Mouse (Mus musculus) midbrain, postnatal 0 days (tissue): ENCODE measurements around the gene Alk. TPM values are rescaled to one million over a fixed set of nuclear protein-coding genes. Genes with fewer than 3 reads are reported as not detected.
A peak's percentile ranks its signal among the peaks of the same experiment; 100 is the strongest.

ENCODE experiments used
- ATAC-seq: fragments of 200-750 bp; cut with Nextera tagmentation; 2 replicates; pipeline ENCODE4 v1.8.0; 2017; ENCODE audit warnings: moderate number of reproducible peaks, mild to moderate bottlenecking, moderate TSS enrichment, moderate library complexity; ENCODE audit not compliant: low FRiP score
- DNase-seq: peaks from one replicate; pipeline ENCODE4 v3.0.0-alpha.2; 2015; ENCODE audit warnings: low spot score
- H3K27ac ChIP-seq: fragments of 300-500 bp; sonication (generic); 2 replicates; pipeline ENCODE4 v1.5.1; 2014; ENCODE audit warnings: low read depth, mild to moderate bottlenecking, low read length, mixed read lengths
- H3K27me3 ChIP-seq: fragments of 300-500 bp; sonication (generic); 2 replicates; pipeline ENCODE4 v1.6.1; 2014; ENCODE audit warnings: low read length, control low read depth, mixed read lengths; ENCODE audit not compliant: insufficient read depth
- H3K36me3 ChIP-seq: fragments of 300-500 bp; sonication (generic); 2 replicates; pipeline ENCODE4 v1.6.1; 2014; ENCODE audit warnings: low read length, control low read depth, mixed read lengths; ENCODE audit not compliant: insufficient read depth
- H3K4me1 ChIP-seq: fragments of 300-500 bp; sonication (generic); 2 replicates; pipeline ENCODE4 v1.6.1; 2014; ENCODE audit warnings: mild to moderate bottlenecking, control low read depth, antibody characterized with exemption, low read length, mixed read lengths; ENCODE audit not compliant: insufficient read depth
- H3K4me2 ChIP-seq: fragments of 300-500 bp; sonication (generic); 2 replicates; pipeline ENCODE4 v1.6.1; 2014; ENCODE audit warnings: low read depth, mild to moderate bottlenecking, low read length, mixed read lengths; ENCODE audit not compliant: poor library complexity, severe bottlenecking
- H3K4me3 ChIP-seq: fragments of 300-500 bp; sonication (generic); 2 replicates; pipeline ENCODE4 v1.5.1; 2014; ENCODE audit warnings: low read depth, mild to moderate bottlenecking, low read length, moderate library complexity
- H3K9ac ChIP-seq: fragments of 300-500 bp; sonication (generic); replicated peaks from 2 replicates; pipeline ENCODE4 v1.6.1; 2014; ENCODE audit warnings: mild to moderate bottlenecking, low read length, moderate library complexity, mixed read lengths; ENCODE audit not compliant: poor library complexity, severe bottlenecking
- H3K9me3 ChIP-seq: fragments of 300-500 bp; sonication (generic); 2 replicates; pipeline ENCODE4 v1.6.1; 2016; ENCODE audit warnings: low read length, control low read depth
- CTCF ChIP-seq: IDR thresholded peaks from 2 replicates; pipeline ENCODE4 v1.5.1; 2016; ENCODE audit warnings: antibody characterized with exemption, mild to moderate bottlenecking
- WGBS: fragments of 180-500 bp; shearing (Covaris S2); extraction: QIAGEN DNeasy Blood & Tissue Kit; methylation state at CpG from one replicate; pipeline ENCODE4 v1.1.7; 2014; 5-methylcytosine and 5-hydroxymethylcytosine counted together
- polyA plus RNA-seq: library from polyadenylated mRNA; unstranded; fragments of >200 nt; fragmentation: Nextera tagmentation; extraction: Ambion mirVana; gene quantifications from 2 replicates; pipeline ENCODE4 v1.2.1, GENCODE M21; 2015
- total RNA-seq: library from RNA; depleted of rRNA; stranded (reverse); fragments of >200 nt; gene quantifications from 2 replicates; pipeline ENCODE4 v1.2.3, GENCODE M21; 2014

Gene Alk
- total and polyA plus RNA-seq, 2 experiments from 2014 or later = 5.2 to 17.6 TPM

DNA sequence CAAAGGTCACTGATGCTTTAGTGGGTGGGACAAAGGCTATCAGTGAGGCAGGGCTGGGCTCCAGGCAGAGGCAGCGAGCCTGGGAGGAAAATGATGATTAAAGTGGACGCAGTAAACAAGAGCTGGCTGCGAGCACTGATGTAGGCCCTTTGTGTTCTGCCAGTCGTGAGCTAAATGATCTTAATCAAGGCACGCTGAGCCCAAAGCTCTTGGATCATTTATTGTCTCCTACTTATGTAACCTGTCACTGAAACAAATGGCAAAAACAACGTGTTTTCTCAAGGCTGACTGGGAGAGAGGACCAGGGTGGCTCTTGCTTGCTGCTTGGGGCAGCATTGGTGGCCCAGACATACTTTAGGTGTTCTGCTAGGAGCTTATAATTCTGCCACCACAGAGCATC is 663.0 kb downstream of the Alk start:
- Histone ChIP-seq H3K27ac (no peak overlapping the region), H3K36me3 (no peaks in the 10 kb centered on the region), H3K27me3 (no peaks in the 10 kb centered on the region), H3K4me2 (no peak overlapping the region), H3K9me3 (no peaks in the 10 kb centered on the region), H3K9ac (no peak overlapping the region), H3K4me1 (no peaks in the 10 kb centered on the region), H3K4me3 (no peak overlapping the region)
- WGBS = 41% methylated on average over 6 of the region's 6 CpGs
- no peak for DNase-seq
- ATAC-seq = no peak
- TF ChIP-seq CTCF = no peak

DNA sequence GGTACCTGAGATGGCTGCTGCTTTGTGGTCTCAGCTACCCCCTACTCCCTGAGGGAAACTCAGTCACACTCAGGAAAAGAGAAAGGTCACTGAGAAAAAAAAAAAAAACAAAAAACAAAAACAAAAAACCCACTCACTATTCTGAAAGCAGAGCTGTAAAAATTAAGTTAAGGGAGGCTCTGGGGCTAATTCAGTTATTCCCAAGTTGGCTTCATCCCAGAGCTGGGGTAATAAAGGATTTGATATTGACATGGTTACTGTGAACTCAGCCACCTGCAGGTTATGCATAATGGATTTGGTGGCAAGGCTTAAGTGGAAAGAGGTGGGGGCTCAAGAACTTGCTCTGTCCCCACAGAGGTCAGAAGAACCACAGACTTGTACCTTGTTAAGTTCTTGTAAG is 667.7 kb downstream of the Alk start:
- Histone ChIP-seq H3K9me3 (no peaks in the 10 kb centered on the region), H3K4me1 (no peaks in the 10 kb centered on the region), H3K27ac (no peak overlapping the region), H3K27me3 (no peaks in the 10 kb centered on the region), H3K4me2 (no peak overlapping the region), H3K4me3 (no peak overlapping the region), H3K9ac (no peak overlapping the region), H3K36me3 (no peaks in the 10 kb centered on the region)
- no peak for ATAC-seq
- no peak for TF ChIP-seq CTCF
- DNase-seq = no peak

DNA sequence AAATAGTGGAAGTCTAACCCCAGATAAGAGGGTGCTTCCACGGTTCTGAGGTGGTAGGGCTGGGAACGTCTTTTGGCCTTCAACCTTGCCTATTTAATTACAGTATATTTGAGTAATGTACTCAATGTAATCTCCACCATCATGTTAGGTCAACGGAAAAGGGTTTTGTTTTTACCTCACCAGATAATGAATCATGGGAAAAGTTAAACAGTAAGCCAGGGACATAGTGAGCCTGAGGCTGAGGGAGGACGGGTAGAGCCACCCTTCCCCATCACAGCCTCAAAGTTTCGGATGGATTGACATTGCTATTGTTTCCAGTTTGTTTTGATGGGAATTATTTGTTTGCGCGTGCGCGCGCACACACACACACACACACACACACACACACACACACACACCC is 668.6 kb downstream of the Alk start:
- Histone ChIP-seq H3K4me1 (no peaks in the 10 kb centered on the region), H3K27me3 (no peaks in the 10 kb centered on the region), H3K9me3 (no peaks in the 10 kb centered on the region), H3K27ac (no peak overlapping the region), H3K4me2 (no peak overlapping the region), H3K4me3 (no peak overlapping the region), H3K9ac (no peak overlapping the region), H3K36me3 (no peaks in the 10 kb centered on the region)
- WGBS = 94% methylated on average over 10 of the region's 10 CpGs
- ATAC-seq (no peak), DNase-seq (no peak)
- TF ChIP-seq CTCF = no peak

DNA sequence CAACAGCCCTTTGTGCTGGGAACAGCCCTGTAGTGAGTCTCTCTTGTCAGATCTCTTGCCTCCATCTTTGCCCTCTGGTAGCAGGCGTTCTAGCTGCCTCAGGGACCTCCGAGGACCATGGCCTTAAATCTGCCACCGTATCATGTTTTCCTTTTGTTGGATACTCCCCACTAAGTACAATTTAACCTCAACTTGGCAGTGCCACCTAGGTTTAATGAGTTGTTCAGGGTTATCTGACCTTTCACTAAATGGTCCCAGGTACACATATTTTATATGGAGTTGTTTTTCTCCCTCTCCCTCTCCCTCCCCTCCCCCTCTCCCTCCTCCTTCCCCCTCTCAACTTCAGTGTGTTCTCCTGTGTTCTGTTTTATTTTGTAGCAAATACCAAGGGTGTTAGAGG is 669.1 kb downstream of the Alk start:
- Histone ChIP-seq H3K4me3 (no peak overlapping the region), H3K9me3 (no peaks in the 10 kb centered on the region), H3K4me1 (no peaks in the 10 kb centered on the region), H3K27ac (no peak overlapping the region), H3K9ac (no peak overlapping the region), H3K27me3 (no peaks in the 10 kb centered on the region), H3K4me2 (no peak overlapping the region), H3K36me3 (no peaks in the 10 kb centered on the region)
- DNase-seq (no peak), ATAC-seq (no peak)
- no peak for TF ChIP-seq CTCF
- 45% methylated on average over 3 of the region's 3 CpGs for WGBS

DNA sequence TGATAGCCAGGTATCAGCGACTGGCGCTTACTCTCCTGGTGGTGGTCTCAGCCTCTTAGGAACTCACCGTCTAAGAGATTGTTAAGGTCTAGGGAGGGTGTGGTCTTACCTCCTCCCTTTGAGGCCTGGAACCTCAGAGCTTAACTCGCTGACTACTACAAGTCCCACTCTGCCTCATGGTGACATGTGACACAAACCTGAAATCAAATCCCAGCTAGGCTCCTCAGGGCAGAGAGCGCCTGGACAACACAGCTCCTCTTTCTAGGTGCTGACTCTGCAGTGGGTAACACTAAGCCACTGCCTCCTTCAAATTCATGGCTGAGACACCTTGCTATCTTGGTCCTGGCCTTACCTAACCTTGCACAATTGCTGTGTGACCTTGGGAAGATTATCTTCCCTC is 689.5 kb downstream of the Alk start:
- no peak overlapping the region for H3K9ac ChIP-seq
- WGBS = 84% methylated on average over 5 of the region's 5 CpGs

DNA sequence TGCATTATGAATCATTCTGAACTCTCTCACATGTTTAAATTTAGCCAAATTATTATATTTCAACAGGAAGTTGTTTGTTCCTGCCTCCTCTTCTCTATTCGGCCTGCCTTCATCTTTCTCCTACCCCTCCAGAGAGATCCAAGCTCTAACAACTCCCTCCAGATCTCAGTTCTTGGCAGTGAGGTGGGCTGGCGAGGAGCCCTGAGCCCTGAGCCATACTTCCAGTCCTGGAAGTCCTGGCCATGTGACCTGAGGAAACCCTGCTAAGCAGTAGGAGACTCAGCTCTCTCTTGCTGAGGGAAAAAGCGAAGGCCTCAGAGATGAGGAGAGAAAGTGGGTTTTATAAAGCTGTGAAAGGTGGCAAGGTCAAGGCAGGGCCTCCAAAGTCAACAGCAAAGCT is 689.9 kb downstream of the Alk start:
- Histone ChIP-seq H3K4me2 (no peak overlapping the region), H3K9me3 (no peaks in the 10 kb centered on the region), H3K4me3 (no peak overlapping the region), H3K9ac (no peak overlapping the region), H3K4me1 (no peaks in the 10 kb centered on the region), H3K27me3 (no peaks in the 10 kb centered on the region), H3K36me3 (no peaks in the 10 kb centered on the region; the same call in 1 of the 2 replicates), H3K27ac (no peak overlapping the region)
- TF ChIP-seq CTCF = no peak
- ATAC-seq = no peak
- peak; percentile 24 for DNase-seq
- WGBS = 69% methylated on average over 3 of the region's 3 CpGs

More for the DNA sequence above, 689.5 kb downstream of the Alk start:
- Histone ChIP-seq H3K4me3 (no peak overlapping the region), H3K36me3 (no peaks in the 10 kb centered on the region; the same call in 1 of the 2 replicates), H3K27ac (no peak overlapping the region), H3K27me3 (no peaks in the 10 kb centered on the region), H3K9me3 (no peaks in the 10 kb centered on the region), H3K4me1 (no peaks in the 10 kb centered on the region), H3K4me2 (no peak overlapping the region)
- no peak for DNase-seq
- no peak for TF ChIP-seq CTCF
- ATAC-seq = no peak

DNA sequence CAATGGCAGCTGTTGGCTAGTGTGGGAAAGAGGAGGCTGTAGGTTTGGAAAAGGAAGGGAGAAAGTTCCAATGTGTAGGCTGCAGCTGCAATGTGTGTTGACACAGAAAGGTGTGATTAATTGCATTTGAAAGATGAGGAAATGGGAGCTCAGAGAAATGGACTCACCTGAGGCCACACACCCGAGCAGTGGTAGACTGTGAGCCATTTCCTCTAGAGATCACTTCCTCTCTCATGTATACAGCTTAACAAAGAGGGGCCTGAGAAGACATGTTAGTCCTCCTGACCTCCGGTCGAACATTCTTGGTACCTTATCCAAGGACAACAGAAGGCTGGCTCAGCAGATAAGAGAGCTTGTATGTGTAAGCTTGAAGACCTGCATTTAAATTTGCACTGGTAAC is 691.2 kb downstream of the Alk start:
- Histone ChIP-seq H3K27ac (no peak overlapping the region), H3K9ac (no peak overlapping the region), H3K36me3 (no peaks in the 10 kb centered on the region; the same call in 1 of the 2 replicates), H3K4me3 (no peak overlapping the region), H3K4me1 (no peaks in the 10 kb centered on the region), H3K27me3 (no peaks in the 10 kb centered on the region), H3K4me2 (no peak overlapping the region), H3K9me3 (no peaks in the 10 kb centered on the region)
- 86% methylated on average over 3 of the region's 3 CpGs for WGBS
- TF ChIP-seq CTCF = no peak
- DNase-seq (no peak), ATAC-seq (no peak)
